Mouse (Mus musculus) heart, adult 2 months (tissue): ENCODE measurements around the gene Fam3a. TPM values are rescaled to one million over a fixed set of nuclear protein-coding genes. Genes with fewer than 3 reads are reported as not detected.

Experiments
- DNase-seq, 2 experiments: peaks; one replicate each; pipeline ENCODE4 v3.0.0; 2021
- H3K27ac ChIP-seq: fragments of 200-600 bp; 2 replicates; pipeline ENCODE4 v1.8.1; 2022
- H3K27me3 ChIP-seq: fragments of 200-500 bp; 2 replicates; pipeline ENCODE4 v1.6.1; 2012; ENCODE audit warnings: mild to moderate bottlenecking, low read length, inconsistent platforms, mixed read lengths; ENCODE audit not compliant: control insufficient read depth, insufficient read depth
- H3K36me3 ChIP-seq: fragments of 200-500 bp; 2 replicates; pipeline ENCODE4 v1.6.1; 2012; ENCODE audit warnings: low read length, inconsistent platforms; ENCODE audit not compliant: control insufficient read depth, insufficient read depth
- H3K4me1 ChIP-seq: fragments of 200-500 bp; 2 replicates; pipeline ENCODE4 v1.6.1; 2011; ENCODE audit warnings: low read length; ENCODE audit not compliant: control insufficient read depth, insufficient read depth
- H3K4me3 ChIP-seq: fragments of 200-600 bp; 2 replicates; pipeline ENCODE4 v1.8.1; 2022
- H3K79me2 ChIP-seq: fragments of 200-500 bp; replicated peaks from 2 replicates; pipeline ENCODE4 v1.6.1; 2012; ENCODE audit warnings: mild to moderate bottlenecking, inconsistent platforms, low read length, moderate library complexity, mixed read lengths; ENCODE audit not compliant: control insufficient read depth, insufficient read depth
- H3K9ac ChIP-seq: fragments of 200-500 bp; 2 replicates; pipeline ENCODE4 v1.6.1; 2012; ENCODE audit warnings: low read depth, mild to moderate bottlenecking, control low read depth, inconsistent platforms, low read length, mixed read lengths
- CTCF ChIP-seq: fragments of 200-600 bp; IDR thresholded peaks from 2 replicates; pipeline ENCODE4 v1.8.1; 2022; ENCODE audit warnings: antibody characterized with exemption, mild to moderate bottlenecking, moderate library complexity
- EP300 ChIP-seq: fragments of 200-500 bp; IDR thresholded peaks from 2 replicates; pipeline ENCODE4 v1.6.1; 2011; ENCODE audit warnings: low read depth, low read length, control low read depth; ENCODE audit not compliant: insufficient read depth
- POLR2A ChIP-seq: fragments of 200-500 bp; IDR thresholded peaks from 2 replicates; pipeline ENCODE4 v1.6.1; 2011; ENCODE audit warnings: mild to moderate bottlenecking, low read depth, low read length, control low read depth; ENCODE audit not compliant: insufficient read depth
- WGBS: fragments of 180-500 bp; shearing (Covaris S2); methylation state at CpG from one replicate; pipeline ENCODE4 v1.1.7; 2018; 5-methylcytosine and 5-hydroxymethylcytosine counted together
- intact Hi-C: fragments of 180-260 bp; cut with DNase I; formaldehyde crosslinking; loops from one replicate; pipeline ENCODE4 v1.15.1; 2025
- polyA plus RNA-seq: library from polyadenylated mRNA; depleted of rRNA; stranded (reverse); fragments of >200 nt; gene quantifications from 2 replicates; pipeline ENCODE4 v1.2.3, GENCODE M21; 2012
- total RNA-seq, 2 experiments: library from RNA; stranded (reverse); gene quantifications; 2 replicates each; pipeline ENCODE4 v1.2.3; 2021

Fam3a gene
- total and polyA plus RNA-seq, 3 experiments = 16.6 to 29.8 (median 21.5) TPM

- intact Hi-C loops = loop anchor here (5.0 kb wide), 2 partner anchors 34 to 179 kb away; partner anchors contain the start of genes Fam3a, Flna and Ikbkg
- H3K4me3 ChIP-seq = no peak overlapping the region
- no peaks in the 10 kb centered on the region for H3K36me3 ChIP-seq
- no peak for DNase-seq
- no peak overlapping the region for H3K27ac ChIP-seq
- WGBS = 53% methylated on average over 1 of the region's 1 CpGs
- H3K79me2 ChIP-seq = no peaks in the 10 kb centered on the region
- H3K4me1 ChIP-seq = 0 out of 2 replicates have a peak, but pooled peaks cover 3% of the 10 kb centered on the region
- no peaks in the 10 kb centered on the region for H3K27me3 ChIP-seq
- H3K9ac ChIP-seq = no peak overlapping the region
- TF ChIP-seq EP300 (no peak), POLR2A (no peak), CTCF (no peak)
These were observed 33.2 kb upstream of the Fam3a start for GRCm38 (mm10) chrX:74426256-74426655.

DNA sequence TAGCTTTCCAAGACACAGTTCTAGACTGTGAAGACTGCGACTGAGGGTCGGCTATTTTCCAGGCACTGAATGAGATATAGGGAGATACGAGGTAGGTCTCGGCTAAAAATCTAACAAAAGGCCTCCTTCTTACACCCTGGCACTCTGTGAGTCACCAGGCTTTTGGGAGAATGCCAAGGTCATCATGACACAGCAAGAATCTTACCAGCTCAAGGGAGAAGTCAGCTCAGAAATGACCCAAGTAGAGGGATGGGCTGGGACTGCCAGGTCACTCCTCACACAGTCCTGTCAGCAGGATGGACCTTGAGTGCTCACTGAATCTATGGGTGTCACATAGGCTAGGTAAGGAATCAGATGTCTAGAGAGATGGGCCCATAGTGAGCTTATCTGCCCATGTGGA, 32.1 kb upstream of the Fam3a start:
- TF ChIP-seq EP300 (no peak), POLR2A (no peak), CTCF (no peak)
- Histone ChIP-seq H3K4me3 (no peak overlapping the region), H3K27me3 (no peaks in the 10 kb centered on the region), H3K79me2 (no peaks in the 10 kb centered on the region), H3K9ac (no peak overlapping the region), H3K4me1 (0 out of 2 replicates have a peak, but pooled peaks cover 3% of the 10 kb centered on the region), H3K27ac (no peak overlapping the region; the same call in 1 of the 2 replicates), H3K36me3 (no peaks in the 10 kb centered on the region)
- intact Hi-C loops = loop anchor here (5.0 kb wide), 2 partner anchors 33 to 178 kb away; partner anchors contain the start of genes Fam3a, Flna and Ikbkg
- DNase-seq = peak in 1 of 2 experiments; percentile 31
- 76% methylated on average over 4 of the region's 4 CpGs for WGBS

- Histone ChIP-seq H3K27ac (no peak overlapping the region; the same call in 1 of the 2 replicates), H3K79me2 (no peaks in the 10 kb centered on the region), H3K36me3 (no peaks in the 10 kb centered on the region), H3K4me3 (no peak overlapping the region), H3K27me3 (no peaks in the 10 kb centered on the region), H3K9ac (no peak overlapping the region), H3K4me1 (0 out of 2 replicates have a peak, but pooled peaks cover 3% of the 10 kb centered on the region)
- TF ChIP-seq CTCF = no peak
- DNase-seq = peak in 1 of 2 experiments; percentile 11
- intact Hi-C loops = no loop called here
These were observed 31.4 kb upstream of the Fam3a start for GRCm38 (mm10) chrX:74424443-74424842.

- H3K4me1 ChIP-seq = no peaks in the 10 kb centered on the region
- H3K36me3 ChIP-seq = no peaks in the 10 kb centered on the region
- H3K4me3 ChIP-seq = no peak overlapping the region
- H3K79me2 ChIP-seq = no peaks in the 10 kb centered on the region
- DNase-seq = peak; percentile 54 to 59
- no peak overlapping the region for H3K9ac ChIP-seq
- TF ChIP-seq EP300 (peak; percentile 74; the same call in 1 of the 2 replicates), POLR2A (no peak), CTCF (peak; percentile 86)
- H3K27me3 ChIP-seq = no peaks in the 10 kb centered on the region
- intact Hi-C loops = loop anchor here (1.0 to 10.0 kb wide), 6 partner anchors 164 to 1359 kb away; partner anchors contain the start of genes Flna, Hcfc1 and Irak1
- H3K27ac ChIP-seq = no peak overlapping the region
These were observed 20.3 kb upstream of the Fam3a start for GRCm38 (mm10) chrX:74413377-74413776.

GRCm38 (mm10) chrX:74408340-74408739, 15.3 kb upstream of the Fam3a start:
- intact Hi-C loops = no loop called here
- TF ChIP-seq CTCF (no peak), EP300 (no peak), POLR2A (no peak)
- no peak for DNase-seq
- H3K27me3 ChIP-seq = no peaks in the 10 kb centered on the region
- 49% methylated on average over 2 of the region's 2 CpGs for WGBS
- no peak overlapping the region for H3K4me3 ChIP-seq
- no peaks in the 10 kb centered on the region for H3K4me1 ChIP-seq
- no peaks in the 10 kb centered on the region for H3K36me3 ChIP-seq
- no peak overlapping the region for H3K27ac ChIP-seq
- no peaks in the 10 kb centered on the region for H3K79me2 ChIP-seq
- H3K9ac ChIP-seq = no peak overlapping the region

GRCm38 (mm10) chrX:74400136-74400535, 7.1 kb upstream of the Fam3a start:
- no peaks in the 10 kb centered on the region for H3K79me2 ChIP-seq
- WGBS = 81% methylated on average over 3 of the region's 3 CpGs
- intact Hi-C loops = no loop called here

More at GRCm38 (mm10) chrX:74400136-74400535, 7.1 kb upstream of the Fam3a start:
- no peaks in the 10 kb centered on the region for H3K36me3 ChIP-seq
- H3K4me3 ChIP-seq = no peak overlapping the region
- H3K27ac ChIP-seq = no peak overlapping the region
- DNase-seq = no peak
- no peak overlapping the region for H3K9ac ChIP-seq
- H3K27me3 ChIP-seq = no peaks in the 10 kb centered on the region
- TF ChIP-seq POLR2A (no peak), EP300 (no peak), CTCF (no peak)
- no peaks in the 10 kb centered on the region for H3K4me1 ChIP-seq
